Mouse (Mus musculus) heart, embryonic 13.5 days (tissue): ENCODE data around the gene Acss2. TPM values are rescaled to one million over a fixed set of nuclear protein-coding genes. Genes with fewer than 3 reads are reported as not detected.
A peak's percentile ranks its signal among the peaks of the same experiment; 100 is the strongest.

ENCODE experiments used
- ATAC-seq: fragments of 200-750 bp; cut with Nextera tagmentation; 2 replicates; pipeline ENCODE4 v1.8.0; 2017; ENCODE audit warnings: moderate TSS enrichment; ENCODE audit not compliant: insufficient number of reproducible peaks, low FRiP score, low TSS enrichment; ENCODE audit errors: extremely low read depth
- H3K27ac ChIP-seq: fragments of 300-500 bp; sonication (generic); replicated peaks from 2 replicates; pipeline ENCODE4 v1.5.1; 2015; ENCODE audit warnings: moderate library complexity, mild to moderate bottlenecking, inconsistent platforms
- H3K27me3 ChIP-seq: fragments of 300-500 bp; sonication (generic); replicated peaks from 2 replicates; pipeline ENCODE4 v1.6.1; 2015; ENCODE audit warnings: mild to moderate bottlenecking, inconsistent platforms
- H3K36me3 ChIP-seq: fragments of 300-500 bp; sonication (generic); 2 replicates; pipeline ENCODE4 v1.6.1; 2015; ENCODE audit warnings: mild to moderate bottlenecking, inconsistent platforms
- H3K4me1 ChIP-seq: fragments of 300-500 bp; sonication (generic); 2 replicates; pipeline ENCODE4 v1.6.1; 2015; ENCODE audit warnings: inconsistent platforms
- H3K4me2 ChIP-seq: fragments of 300-500 bp; sonication (generic); 2 replicates; pipeline ENCODE4 v1.6.1; 2015; ENCODE audit warnings: inconsistent platforms, mild to moderate bottlenecking, moderate library complexity
- H3K4me3 ChIP-seq: fragments of 300-500 bp; sonication (generic); 2 replicates; pipeline ENCODE4 v1.5.1; 2015; ENCODE audit warnings: moderate library complexity, mild to moderate bottlenecking, inconsistent platforms
- H3K9ac ChIP-seq: fragments of 300-500 bp; sonication (generic); 2 replicates; pipeline ENCODE4 v1.6.1; 2015; ENCODE audit warnings: inconsistent platforms, mild to moderate bottlenecking, moderate library complexity
- H3K9me3 ChIP-seq: fragments of 300-500 bp; sonication (generic); 2 replicates; pipeline ENCODE4 v1.6.1; 2016; ENCODE audit warnings: inconsistent platforms
- WGBS: fragments of 180-500 bp; shearing (Covaris S2); methylation state at CpG from one replicate; pipeline ENCODE4 v1.1.7; 2015; ENCODE audit warnings: mixed read lengths; 5-methylcytosine and 5-hydroxymethylcytosine counted together
- polyA plus RNA-seq: library from polyadenylated mRNA; unstranded; fragments of >200 nt; fragmentation: Nextera tagmentation; extraction: Ambion mirVana; gene quantifications from 2 replicates; pipeline ENCODE4 v1.2.1, GENCODE M21; 2015

The Acss2 gene
- polyA plus RNA-seq, 1 experiment from 2014 or later, result 13.1 TPM

- H3K36me3 ChIP-seq, result peaks cover 80% of the 10 kb centered on the region
Observed at GRCm38 (mm10) chr2:155616971-155617370, 99.2 kb downstream of the Acss2 start.

DNA sequence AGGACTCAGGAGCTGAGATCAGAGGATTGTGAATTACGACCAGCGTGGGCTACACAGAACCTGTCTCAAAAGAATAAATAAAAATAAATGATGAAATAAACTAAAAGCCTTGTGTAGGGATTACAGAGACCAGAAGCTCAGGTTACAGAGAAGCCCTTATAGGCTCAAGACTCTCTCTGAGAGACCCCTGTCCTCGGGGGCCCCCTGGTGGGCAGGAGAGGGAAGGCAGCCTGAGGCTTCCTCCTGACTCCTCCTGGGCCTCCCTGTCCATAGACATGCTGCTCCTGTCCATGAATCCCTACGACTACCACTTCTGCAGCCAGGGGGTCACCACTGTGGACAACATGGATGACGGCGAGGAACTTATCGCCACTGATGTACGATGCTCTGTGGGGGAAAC lies 102.1 kb downstream of the Acss2 start:
- Histone ChIP-seq H3K4me2 (no peak overlapping the region), H3K27ac (no peak overlapping the region), H3K9ac (peak overlapping the region; percentile 57; the same call in 1 of the 2 replicates), H3K27me3 (peaks cover 23% of the 10 kb centered on the region), H3K36me3 (peaks cover 96% of the 10 kb centered on the region), H3K4me3 (no peak overlapping the region), H3K9me3 (no peaks in the 10 kb centered on the region), H3K4me1 (peaks cover 30% of the 10 kb centered on the region)
- WGBS, result 17% methylated on average over 8 of the region's 8 CpGs
- no peak for ATAC-seq

More at GRCm38 (mm10) chr2:155616971-155617370, 99.2 kb downstream of the Acss2 start:
- ATAC-seq, result no peak
- Histone ChIP-seq H3K9ac (peak overlapping the region; percentile 50; the same call in 1 of the 2 replicates), H3K9me3 (no peaks in the 10 kb centered on the region), H3K27me3 (0 out of 2 replicates have a peak, but pooled peaks cover 6% of the 10 kb centered on the region), H3K27ac (no peak overlapping the region), H3K4me1 (peaks cover 54% of the 10 kb centered on the region), H3K4me2 (no peak overlapping the region), H3K4me3 (no peak overlapping the region)
- 39% methylated on average over 6 of the region's 6 CpGs for WGBS

- no peak for ATAC-seq
- Histone ChIP-seq H3K4me2 (no peak overlapping the region), H3K27me3 (peaks cover 42% of the 10 kb centered on the region), H3K4me1 (peaks cover 9% of the 10 kb centered on the region), H3K9ac (no peak overlapping the region), H3K36me3 (peaks cover 97% of the 10 kb centered on the region), H3K27ac (no peak overlapping the region), H3K4me3 (no peak overlapping the region), H3K9me3 (no peaks in the 10 kb centered on the region)
- 25% methylated on average over 11 of the region's 11 CpGs for WGBS
Observed at GRCm38 (mm10) chr2:155622606-155623005, 104.9 kb downstream of the Acss2 start.

DNA sequence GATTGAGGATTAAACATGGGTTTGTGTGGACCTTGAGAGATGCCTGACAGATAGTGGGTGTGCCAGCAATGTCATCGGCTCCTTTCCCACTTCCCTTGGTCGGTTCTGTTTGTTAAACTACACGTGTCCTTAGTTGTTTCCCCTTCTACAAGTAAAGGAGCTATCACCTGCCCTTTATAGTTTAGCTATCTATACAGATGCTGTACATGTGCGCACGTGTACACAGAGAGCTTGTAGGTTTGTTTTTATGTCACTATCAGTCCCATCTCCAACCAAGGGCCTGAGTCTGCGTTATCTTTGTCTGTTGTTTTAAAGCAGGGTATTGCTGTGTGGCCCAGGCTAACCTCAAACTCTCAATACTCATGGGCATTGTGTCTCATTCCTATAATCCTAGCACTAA lies 106.2 kb downstream of the Acss2 start:
- H3K27ac ChIP-seq, result no peak overlapping the region
- H3K27me3 ChIP-seq, result peaks cover 55% of the 10 kb centered on the region

DNA sequence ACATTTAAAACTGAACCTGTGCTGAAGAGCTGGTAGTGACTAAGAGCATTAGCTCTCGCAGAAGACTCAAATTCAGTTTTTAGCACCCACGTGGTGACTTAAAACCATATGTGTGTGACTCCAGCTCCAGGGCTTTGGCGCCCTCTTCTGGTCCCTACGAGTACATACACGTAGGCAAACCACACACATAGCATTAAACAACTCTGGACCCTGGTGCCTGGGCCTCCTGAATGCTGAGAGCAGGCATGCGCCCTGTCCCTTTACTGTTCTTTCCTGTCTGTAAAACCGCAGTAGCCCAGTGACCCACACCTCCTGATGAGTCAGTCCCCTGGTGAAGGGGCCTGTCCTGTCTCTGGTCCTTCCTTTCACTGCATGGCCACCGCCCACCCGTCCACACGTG lies 107.0 kb downstream of the Acss2 start:
- no peak for ATAC-seq
- 38% methylated on average over 10 of the region's 10 CpGs for WGBS
- Histone ChIP-seq H3K4me1 (peaks cover 12% of the 10 kb centered on the region), H3K9me3 (no peaks in the 10 kb centered on the region), H3K4me2 (no peak overlapping the region), H3K4me3 (no peak overlapping the region), H3K27me3 (peaks cover 63% of the 10 kb centered on the region), H3K36me3 (peaks cover 98% of the 10 kb centered on the region), H3K27ac (no peak overlapping the region), H3K9ac (no peak overlapping the region)

More for the DNA sequence above, 106.2 kb downstream of the Acss2 start:
- no peak overlapping the region for H3K9ac ChIP-seq
- no peak overlapping the region for H3K4me2 ChIP-seq
- H3K36me3 ChIP-seq, result peaks cover 97% of the 10 kb centered on the region
- no peak for ATAC-seq
- H3K9me3 ChIP-seq, result no peaks in the 10 kb centered on the region
- no peak overlapping the region for H3K4me3 ChIP-seq
- 76% methylated on average over 6 of the region's 6 CpGs for WGBS
- H3K4me1 ChIP-seq, result peaks cover 8% of the 10 kb centered on the region

DNA sequence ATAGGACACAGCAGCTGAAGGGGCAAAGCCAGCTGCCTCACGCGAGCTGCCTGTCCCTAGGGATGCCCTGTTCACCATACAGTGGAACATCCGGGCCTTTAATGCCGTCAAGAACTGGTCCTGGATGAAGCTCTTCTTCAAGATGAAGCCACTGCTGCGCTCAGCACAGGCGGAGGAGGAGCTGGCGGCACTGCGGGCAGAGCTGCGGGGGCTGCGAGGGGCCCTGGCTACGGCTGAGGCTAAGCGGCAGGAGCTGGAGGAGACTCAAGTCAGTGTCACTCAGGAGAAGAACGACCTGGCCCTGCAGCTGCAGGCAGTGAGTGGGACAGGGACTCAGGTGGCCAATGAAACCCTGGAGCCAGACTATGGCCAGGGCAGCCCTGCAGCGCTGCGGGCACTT lies 108.5 kb downstream of the Acss2 start:
- Histone ChIP-seq H3K27ac (no peak overlapping the region), H3K4me2 (no peak overlapping the region), H3K4me1 (peaks cover 28% of the 10 kb centered on the region), H3K9me3 (no peaks in the 10 kb centered on the region), H3K36me3 (peaks cover 99% of the 10 kb centered on the region), H3K27me3 (peaks cover 72% of the 10 kb centered on the region), H3K9ac (no peak overlapping the region), H3K4me3 (no peak overlapping the region)
- ATAC-seq, result no peak
- 60% methylated on average over 15 of the region's 15 CpGs for WGBS

DNA sequence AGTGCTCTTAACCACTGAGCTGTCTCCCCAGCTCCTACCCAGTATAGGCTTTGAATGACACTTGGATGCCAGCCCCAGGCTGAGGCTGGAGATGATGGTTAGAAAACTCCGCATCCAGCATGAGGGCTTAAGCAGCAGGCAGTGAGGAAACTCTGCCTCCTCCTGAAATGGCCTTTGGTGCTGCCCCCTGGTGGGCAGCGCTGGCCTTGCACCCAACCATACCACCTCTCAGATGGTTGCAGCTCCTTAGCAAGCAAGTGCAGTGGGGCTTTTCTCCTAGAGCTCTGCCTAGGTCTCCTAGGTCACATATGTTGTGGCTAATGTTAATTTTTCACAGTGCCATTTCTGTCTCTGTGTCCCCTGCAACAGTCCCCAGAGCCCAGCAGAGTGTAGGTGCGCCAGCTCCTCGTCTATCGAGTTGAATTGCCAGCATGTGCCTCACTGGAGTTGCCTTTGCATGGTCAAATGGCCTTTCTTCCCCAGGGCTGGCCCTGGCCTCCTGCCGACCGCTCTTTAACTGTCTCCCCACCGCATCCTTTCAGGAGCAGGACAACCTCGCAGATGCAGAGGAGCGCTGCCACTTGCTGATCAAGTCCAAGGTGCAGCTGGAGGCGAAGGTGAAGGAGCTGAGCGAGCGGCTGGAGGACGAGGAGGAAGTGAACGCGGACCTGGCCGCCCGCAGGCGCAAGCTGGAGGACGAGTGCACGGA lies 109.4 kb downstream of the Acss2 start:
- no peak overlapping the region for H3K4me3 ChIP-seq
- no peak for ATAC-seq
- peaks cover 29% of the 10 kb centered on the region for H3K4me1 ChIP-seq
- peaks cover 99% of the 10 kb centered on the region for H3K36me3 ChIP-seq
- 52% methylated on average over 21 of the region's 21 CpGs for whole genome bisulfite sequencing
- H3K27ac ChIP-seq, result no peak overlapping the region
- peaks cover 81% of the 10 kb centered on the region for H3K27me3 ChIP-seq
- no peaks in the 10 kb centered on the region for H3K9me3 ChIP-seq
- H3K4me2 ChIP-seq, result no peak overlapping the region
- no peak overlapping the region for H3K9ac ChIP-seq

- Histone ChIP-seq H3K4me3 (no peak overlapping the region), H3K9ac (no peak overlapping the region), H3K36me3 (peaks cover 99% of the 10 kb centered on the region), H3K4me2 (no peak overlapping the region), H3K9me3 (no peaks in the 10 kb centered on the region), H3K4me1 (peaks cover 33% of the 10 kb centered on the region), H3K27ac (no peak overlapping the region), H3K27me3 (peaks cover 82% of the 10 kb centered on the region)
- WGBS, result 85% methylated on average over 9 of the region's 9 CpGs
- no peak for ATAC-seq
Observed at GRCm38 (mm10) chr2:155628112-155628511, 110.4 kb downstream of the Acss2 start.

- H3K27me3 ChIP-seq, result peaks cover 81% of the 10 kb centered on the region
- H3K4me1 ChIP-seq, result peaks cover 34% of the 10 kb centered on the region
- H3K36me3 ChIP-seq, result peaks cover 99% of the 10 kb centered on the region
- no peak overlapping the region for H3K4me2 ChIP-seq
- no peaks in the 10 kb centered on the region for H3K9me3 ChIP-seq
- WGBS, result 82% methylated on average over 13 of the region's 13 CpGs
- H3K9ac ChIP-seq, result peak overlapping the region; percentile 8; the same call in 1 of the 2 replicates
- no peak overlapping the region for H3K4me3 ChIP-seq
- H3K27ac ChIP-seq, result no peak overlapping the region
- no peak for ATAC-seq
Observed at GRCm38 (mm10) chr2:155628519-155628918, 110.8 kb downstream of the Acss2 start.

DNA sequence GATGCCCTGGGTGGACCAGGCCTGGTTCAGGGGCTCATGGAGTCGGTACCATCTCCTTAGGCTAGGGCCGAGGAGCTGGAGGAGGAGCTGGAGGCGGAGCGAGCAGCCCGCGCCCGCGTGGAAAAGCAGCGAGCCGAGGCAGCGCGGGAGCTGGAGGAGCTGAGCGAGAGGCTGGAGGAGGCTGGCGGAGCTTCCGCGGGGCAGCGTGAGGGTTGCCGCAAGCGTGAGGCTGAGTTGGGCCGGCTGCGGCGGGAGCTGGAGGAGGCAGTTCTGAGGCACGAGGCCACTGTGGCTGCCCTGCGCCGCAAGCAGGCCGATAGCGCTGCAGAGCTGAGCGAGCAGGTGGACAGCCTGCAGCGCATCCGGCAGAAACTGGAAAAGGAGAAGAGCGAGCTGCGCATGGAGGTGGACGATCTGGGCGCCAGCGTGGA lies 111.5 kb downstream of the Acss2 start:
- Histone ChIP-seq H3K4me3 (peak overlapping the region; percentile 31), H3K9ac (peak overlapping the region; percentile 53; the same call in 1 of the 2 replicates), H3K27me3 (peaks cover 77% of the 10 kb centered on the region)

DNA sequence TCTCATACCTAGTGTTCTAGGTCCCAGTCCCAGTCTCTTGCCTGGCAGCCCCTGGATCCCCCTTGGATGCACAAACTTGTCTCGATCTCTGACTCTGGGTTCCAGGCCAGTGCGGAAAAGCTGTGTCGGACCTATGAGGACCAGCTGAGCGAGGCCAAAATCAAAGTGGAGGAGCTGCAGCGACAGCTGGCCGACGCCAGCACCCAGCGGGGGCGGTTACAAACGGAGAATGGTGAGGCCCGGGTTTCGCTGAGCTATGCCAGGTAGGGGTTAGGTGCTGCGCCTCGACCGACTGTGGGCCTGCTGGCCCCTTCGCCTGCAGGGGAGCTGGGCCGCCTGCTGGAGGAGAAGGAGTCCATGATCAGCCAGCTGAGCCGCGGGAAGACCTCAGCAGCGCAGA lies 112.4 kb downstream of the Acss2 start:
- peaks cover 34% of the 10 kb centered on the region for H3K4me1 ChIP-seq
- ATAC-seq, result no peak
- no peak overlapping the region for H3K4me3 ChIP-seq
- H3K36me3 ChIP-seq, result peaks cover 99% of the 10 kb centered on the region
- H3K27me3 ChIP-seq, result peaks cover 76% of the 10 kb centered on the region
- H3K27ac ChIP-seq, result no peak overlapping the region
- H3K9ac ChIP-seq, result no peak overlapping the region; the same call in 1 of the 2 replicates
- H3K9me3 ChIP-seq, result no peaks in the 10 kb centered on the region
- WGBS, result 52% methylated on average over 20 of the region's 20 CpGs
- no peak overlapping the region for H3K4me2 ChIP-seq

More for the DNA sequence above, 111.5 kb downstream of the Acss2 start:
- no peaks in the 10 kb centered on the region for H3K9me3 ChIP-seq
- WGBS, result 13% methylated on average over 35 of the region's 35 CpGs
- H3K4me2 ChIP-seq, result peak overlapping the region; percentile 61
- H3K27ac ChIP-seq, result no peak overlapping the region
- H3K4me1 ChIP-seq, result peaks cover 34% of the 10 kb centered on the region
- peaks cover 99% of the 10 kb centered on the region for H3K36me3 ChIP-seq
- ATAC-seq, result no peak
